Mouse (Mus musculus): ENCODE data around the gene Serinc5. TPM values are rescaled to one million over a fixed set of nuclear protein-coding genes. Genes with fewer than 3 reads are reported as not detected.

Gene Serinc5
- polyA plus RNA-seq (2021) = 13.8 TPM

DNA sequence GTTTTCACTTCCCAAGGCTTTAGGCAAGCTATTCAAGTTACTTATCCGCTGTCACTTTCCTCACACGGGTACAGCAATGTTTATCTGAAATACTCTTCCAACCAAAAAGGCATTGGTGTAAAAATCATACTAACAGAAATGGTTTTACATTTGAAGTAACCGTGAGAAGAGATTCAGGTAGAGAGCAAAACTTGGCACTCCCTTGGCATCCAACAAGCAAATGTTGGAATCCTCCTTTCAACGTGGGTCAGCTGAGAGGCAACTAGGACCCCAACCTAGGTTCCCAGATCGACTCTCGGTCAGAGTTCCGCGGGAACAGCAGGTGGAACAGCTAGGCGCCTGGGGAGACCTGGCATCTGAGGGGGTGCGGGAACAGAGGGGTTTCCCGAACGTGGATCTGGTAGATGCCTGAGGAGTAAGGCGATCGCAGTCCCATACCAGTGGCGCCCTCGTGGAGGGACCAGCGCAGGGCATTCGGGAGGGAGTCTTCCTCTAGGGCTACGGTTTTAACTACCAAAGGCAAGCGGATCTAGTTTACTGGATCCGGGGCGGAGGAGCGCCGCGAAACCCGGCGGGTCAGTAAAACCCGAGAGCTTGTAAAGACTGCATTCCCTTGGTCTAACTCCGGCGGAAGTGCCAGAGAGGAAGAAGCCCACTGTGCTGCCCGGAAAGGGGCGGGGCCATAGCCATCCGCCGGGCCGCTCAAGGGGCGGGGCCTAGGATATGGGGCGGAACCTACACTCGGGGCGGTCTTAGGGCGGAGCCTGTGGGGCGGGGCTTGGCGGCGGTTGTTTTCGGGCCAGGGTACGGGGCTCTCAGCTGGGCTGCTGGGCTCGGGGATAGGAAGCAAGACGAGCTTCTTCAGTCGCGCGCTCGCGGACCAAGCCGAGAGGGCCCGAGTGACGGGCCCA is at the start of gene Serinc5:
Serinc5 (plus strand) TSS at position 781 of the 911 bp plus-strand sequence.
- ChIA-PET POLR2A (interaction anchor here (0.6 to 1.5 kb wide), 3 partner anchors 30 to 127 kb away, joined by 3 to 4 read pairs (median 3); no protein-coding TSS in a partner anchor), CTCF (interaction anchor here (1.1 to 1.2 kb wide), 2 partner anchors 30 kb away, joined by 3 to 4 read pairs; no protein-coding TSS in a partner anchor)
- H3K27me3 ChIP-seq = no peaks in the 10 kb centered on the region
- ATAC-seq = peak; percentile 89
- peak; percentile 54 for DNase-seq (ENCODE audit: low read depth, low spot score)
- no peak for TF ChIP-seq CTCF (IDR thresholded peaks at IDR 0.05)
- in situ Hi-C loops (cut with MboI; ENCODE audit: low pct_unique_long_range_greater_than_20kb) = no loop called here

DNA sequence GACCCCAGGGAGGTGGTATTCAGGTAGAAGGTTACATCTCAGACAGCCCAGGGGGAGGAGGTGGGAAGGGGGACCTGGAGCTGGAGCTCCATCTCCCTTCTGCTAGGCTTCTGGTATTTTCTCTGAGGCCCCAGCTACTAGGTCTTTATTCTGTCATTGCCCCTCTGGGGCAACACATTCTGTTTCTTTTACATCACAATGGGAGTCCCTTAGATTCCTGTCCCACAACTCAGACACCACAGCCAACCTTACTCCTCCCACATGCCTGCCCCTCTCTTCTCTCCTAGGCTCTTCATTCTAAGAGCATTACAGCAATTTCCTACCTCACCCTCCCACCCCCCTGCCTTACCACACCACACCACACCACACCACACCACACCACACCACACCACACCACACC is 34.8 kb upstream of the Serinc5 start, which contains the start of gene Spz1:
Spz1 (minus strand) TSS at position 101 of the 400 bp plus-strand sequence.
- CTCF ChIA-PET = no interaction called here
- POLR2A ChIA-PET = no interaction called here
- H3K27me3 ChIP-seq = peaks cover 11% of the 10 kb centered on the region
- ATAC-seq (no peak), DNase-seq (ENCODE audit: low read depth, low spot score) (no peak)
- in situ Hi-C loops (cut with MboI; ENCODE audit: low pct_unique_long_range_greater_than_20kb) = loop anchor here (5.0 kb wide), 1 partner anchor 156 kb away; no protein-coding TSS in a partner anchor
- no peak for TF ChIP-seq CTCF (IDR thresholded peaks at IDR 0.05)

DNA sequence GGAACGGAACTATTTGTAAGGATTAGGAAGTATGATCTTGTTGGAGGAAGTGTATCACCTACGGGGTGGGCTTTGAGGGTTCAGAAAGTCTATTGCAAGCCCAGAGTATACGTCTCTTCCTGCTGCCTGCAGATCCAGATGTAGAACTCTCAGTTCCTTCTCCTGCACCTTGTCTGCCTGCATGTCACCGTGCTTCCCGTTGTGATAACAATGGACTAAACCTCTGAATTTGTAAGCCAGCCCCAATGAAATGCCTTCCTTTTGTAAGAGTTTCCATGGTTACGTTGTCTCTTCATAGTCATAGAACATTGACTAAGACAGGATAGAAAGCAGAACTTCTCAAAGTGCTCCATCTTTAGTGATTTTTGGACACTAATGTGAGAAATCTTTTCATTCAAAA is 34.2 kb upstream of the Serinc5 start:
- CTCF ChIA-PET = no interaction called here
- DNase-seq (ENCODE audit: low read depth, low spot score) (no peak), ATAC-seq (no peak)
- H3K27me3 ChIP-seq = peaks cover 11% of the 10 kb centered on the region
- POLR2A ChIA-PET = no interaction called here
- no peak for TF ChIP-seq CTCF (IDR thresholded peaks at IDR 0.05)
- in situ Hi-C loops (cut with MboI; ENCODE audit: low pct_unique_long_range_greater_than_20kb) = loop anchor here (5.0 kb wide), 1 partner anchor 156 kb away; no protein-coding TSS in a partner anchor

DNA sequence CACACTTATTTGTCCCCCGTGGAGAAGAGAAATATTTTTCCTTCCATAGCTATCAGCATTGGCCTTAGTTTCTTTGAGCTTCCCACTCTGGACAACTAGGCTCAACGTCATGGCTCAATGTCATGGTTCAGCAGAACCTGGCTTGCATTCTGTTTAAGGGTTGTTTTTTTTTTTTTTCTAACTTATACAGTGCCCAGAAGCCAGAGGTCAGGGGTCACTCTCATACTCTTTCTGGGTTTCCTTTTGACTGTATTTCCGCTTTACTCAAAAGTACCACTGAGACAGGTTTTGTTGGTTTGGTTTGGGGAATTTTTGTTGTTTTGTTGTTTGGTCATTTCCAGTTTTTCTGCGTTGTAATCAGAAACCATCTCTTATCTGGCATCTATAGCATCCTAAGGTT is 32.7 kb upstream of the Serinc5 start:
- TF ChIP-seq CTCF (IDR thresholded peaks at IDR 0.05) = no peak
- ATAC-seq = no peak
- no peak for DNase-seq (ENCODE audit: low read depth, low spot score)
- in situ Hi-C loops (cut with MboI; ENCODE audit: low pct_unique_long_range_greater_than_20kb) = loop anchor here (5.0 kb wide), 1 partner anchor 154 kb away; no protein-coding TSS in a partner anchor
- H3K27me3 ChIP-seq = peaks cover 11% of the 10 kb centered on the region
- ChIA-PET CTCF (interaction anchor here (0.8 to 1.3 kb wide), 4 partner anchors 11 to 173 kb away, joined by 3 to 5 read pairs (median 3); no protein-coding TSS in a partner anchor), POLR2A (no interaction called here)

DNA sequence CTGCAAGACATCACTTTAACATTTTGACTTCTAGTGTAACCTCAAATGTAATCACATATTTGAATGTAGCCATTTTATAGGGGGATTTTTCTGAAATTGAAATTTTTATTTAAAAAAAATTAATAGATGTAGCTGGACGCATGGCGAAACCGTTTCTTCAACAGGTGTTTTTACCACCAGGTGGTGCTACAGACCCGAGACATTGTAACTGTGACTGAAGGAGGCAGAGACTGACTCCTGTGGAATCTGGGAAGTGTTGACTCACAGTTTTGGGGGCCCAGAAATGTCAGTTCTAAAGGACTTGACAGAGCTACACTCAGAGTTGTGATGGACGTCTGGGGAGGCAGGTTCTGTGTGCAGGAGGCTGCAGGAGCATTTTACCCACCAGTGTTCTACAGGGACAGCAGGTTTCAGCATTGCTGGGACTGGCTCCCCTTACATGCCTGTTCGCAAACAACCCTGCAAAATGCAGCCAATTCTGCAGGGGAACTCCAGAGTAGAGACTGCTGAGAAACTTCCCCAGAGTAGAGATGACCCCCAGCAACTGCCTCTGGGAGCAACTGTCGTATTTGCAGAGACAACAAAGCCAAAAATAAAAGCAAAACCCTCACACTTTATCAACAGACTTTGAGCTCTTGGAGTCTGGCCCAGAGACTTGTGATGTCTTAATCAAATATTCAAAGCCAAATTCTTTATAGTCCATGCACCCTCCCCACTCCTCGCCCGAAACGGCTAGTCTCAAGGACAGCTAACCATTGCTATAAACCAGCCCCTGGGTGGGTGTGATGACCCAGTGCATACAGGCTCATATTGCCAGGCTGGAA is 30.5 kb upstream of the Serinc5 start:
- ATAC-seq (peak; percentile 65), DNase-seq (ENCODE audit: low read depth, low spot score) (no peak)
- TF ChIP-seq CTCF (IDR thresholded peaks at IDR 0.05) = peak; percentile 76
- ChIA-PET CTCF (interaction anchor here (0.9 to 3.0 kb wide), 17 partner anchors 8 to 663 kb away, joined by 3 to 43 read pairs (median 4); partner anchors contain the start of gene Serinc5), POLR2A (interaction anchor here (0.9 kb wide), 1 partner anchor 162 kb away, joined by 3 read pairs; no protein-coding TSS in a partner anchor)
- peaks cover 9% of the 10 kb centered on the region for H3K27me3 ChIP-seq
- in situ Hi-C loops (cut with MboI; ENCODE audit: low pct_unique_long_range_greater_than_20kb) = no loop called here

DNA sequence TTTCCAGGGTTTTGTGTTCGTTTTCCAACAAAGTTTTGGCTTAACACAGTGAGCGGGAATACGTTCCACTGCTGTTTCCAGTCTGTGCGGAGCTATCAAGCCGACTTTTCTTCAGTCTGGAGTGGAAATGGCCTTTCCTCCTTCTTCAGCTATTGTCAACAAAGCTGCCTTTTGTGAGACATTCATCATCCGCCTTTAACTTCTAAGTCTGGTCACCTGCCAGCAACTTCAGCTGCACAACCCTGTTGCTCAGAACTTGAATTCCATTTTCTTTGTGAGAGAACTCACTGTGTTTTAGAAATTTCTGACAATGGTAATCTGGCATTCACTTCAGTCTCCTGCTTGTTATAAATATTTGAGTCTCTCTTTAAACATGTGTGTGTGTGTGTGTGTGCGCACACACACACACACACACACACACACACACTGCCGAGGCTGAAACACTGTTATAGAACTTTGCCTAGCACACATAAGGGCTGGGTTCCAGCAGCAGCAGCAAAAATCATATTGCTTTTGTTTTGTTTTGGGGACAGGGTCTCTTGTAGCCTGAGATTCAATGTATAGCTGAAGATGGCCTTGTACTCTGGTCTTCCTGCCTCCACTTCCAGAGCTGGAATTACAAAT is 26.7 kb upstream of the Serinc5 start:
- no peak for TF ChIP-seq CTCF (IDR thresholded peaks at IDR 0.05)
- H3K27me3 ChIP-seq = no peaks in the 10 kb centered on the region
- ChIA-PET CTCF (interaction anchor here (1.5 to 1.7 kb wide), 2 partner anchors 157 kb away, joined by 5 to 6 read pairs; no protein-coding TSS in a partner anchor), POLR2A (no interaction called here)
- DNase-seq (ENCODE audit: low read depth, low spot score) (no peak), ATAC-seq (no peak)
- in situ Hi-C loops (cut with MboI; ENCODE audit: low pct_unique_long_range_greater_than_20kb) = no loop called here

DNA sequence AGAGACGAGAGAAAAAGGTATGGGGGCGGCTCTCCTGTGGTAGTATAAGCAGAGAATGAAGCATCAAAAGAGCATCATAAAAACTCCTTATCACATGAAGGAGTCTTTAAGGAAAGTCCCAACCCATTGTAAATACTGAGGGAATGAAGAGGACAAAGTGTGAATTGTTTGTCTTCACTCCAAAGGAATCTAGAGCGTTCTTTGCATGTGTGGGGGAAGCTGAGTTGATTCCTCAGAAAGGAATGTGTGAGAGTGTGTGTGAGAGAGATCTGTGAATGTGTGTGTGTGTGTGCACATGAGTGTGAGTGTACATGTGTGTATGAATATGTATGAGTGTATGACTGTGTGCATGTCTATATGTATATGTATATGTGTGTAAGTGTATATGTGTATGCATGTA is 22.2 kb upstream of the Serinc5 start:
- in situ Hi-C loops (cut with MboI; ENCODE audit: low pct_unique_long_range_greater_than_20kb) = no loop called here
- ChIA-PET POLR2A (no interaction called here), CTCF (interaction anchor here (1.0 kb wide), 1 partner anchor 8 kb away, joined by 3 read pairs; no protein-coding TSS in a partner anchor)
- ATAC-seq (peak; percentile 60), DNase-seq (ENCODE audit: low read depth, low spot score) (no peak)
- H3K27me3 ChIP-seq = no peaks in the 10 kb centered on the region
- no peak for TF ChIP-seq CTCF (IDR thresholded peaks at IDR 0.05)

DNA sequence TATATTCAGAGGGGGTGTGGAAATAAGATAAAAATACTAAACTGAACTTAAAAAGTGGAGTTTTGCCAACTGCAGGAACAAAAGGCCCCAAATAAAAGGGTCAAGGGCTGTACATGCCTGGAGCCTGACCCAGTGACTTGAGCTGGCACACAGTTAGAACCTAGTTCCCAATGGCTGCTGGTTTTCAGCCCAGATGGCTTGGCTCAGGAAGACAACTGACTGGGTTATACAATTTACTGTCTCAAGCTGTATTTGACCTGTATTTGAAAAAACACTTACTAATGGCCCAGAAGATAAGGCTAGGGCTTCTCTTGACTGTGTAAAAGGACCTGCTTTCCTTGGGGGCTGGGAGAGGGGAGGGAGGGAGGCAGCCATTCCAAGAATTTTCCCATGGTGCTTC is 21.6 kb upstream of the Serinc5 start:
- CTCF ChIA-PET = interaction anchor here (1.0 kb wide), 1 partner anchor 9 kb away, joined by 3 read pairs; no protein-coding TSS in a partner anchor
- no peak for ATAC-seq
- no peaks in the 10 kb centered on the region for H3K27me3 ChIP-seq
- POLR2A ChIA-PET = no interaction called here
- TF ChIP-seq CTCF (IDR thresholded peaks at IDR 0.05) = no peak
- no peak for DNase-seq (ENCODE audit: low read depth, low spot score)
- in situ Hi-C loops (cut with MboI; ENCODE audit: low pct_unique_long_range_greater_than_20kb) = no loop called here

DNA sequence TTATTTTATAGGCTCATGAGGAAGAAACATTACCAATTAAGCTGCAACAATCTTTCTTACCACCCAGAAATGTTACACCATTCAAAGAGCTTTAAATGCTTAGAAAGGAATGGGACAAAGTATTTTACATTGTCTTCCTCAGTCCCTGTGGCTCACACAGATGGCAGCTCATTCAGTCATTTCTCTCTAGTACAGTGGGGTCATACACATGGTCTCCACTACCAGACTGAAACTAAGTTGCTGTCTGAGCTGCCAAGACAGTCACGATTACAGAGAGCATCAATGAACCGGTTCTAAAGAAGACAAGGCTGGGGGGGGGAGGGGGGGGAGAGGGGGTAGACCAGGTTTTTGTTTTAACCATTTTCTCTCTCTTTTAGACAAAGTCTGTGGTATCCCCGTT is 19.7 kb upstream of the Serinc5 start:
- no peak for DNase-seq (ENCODE audit: low read depth, low spot score)
- CTCF ChIA-PET = interaction anchor here (1.1 to 1.3 kb wide), 2 partner anchors 15 to 17 kb away, joined by 3 read pairs; no protein-coding TSS in a partner anchor
- H3K27me3 ChIP-seq = no peaks in the 10 kb centered on the region
- no peak for ATAC-seq
- in situ Hi-C loops (cut with MboI; ENCODE audit: low pct_unique_long_range_greater_than_20kb) = no loop called here
- no peak for TF ChIP-seq CTCF (IDR thresholded peaks at IDR 0.05)
- POLR2A ChIA-PET = no interaction called here
